ENCODE assay signal across 20 mouse cellular contexts in the genomic region with DNA sequence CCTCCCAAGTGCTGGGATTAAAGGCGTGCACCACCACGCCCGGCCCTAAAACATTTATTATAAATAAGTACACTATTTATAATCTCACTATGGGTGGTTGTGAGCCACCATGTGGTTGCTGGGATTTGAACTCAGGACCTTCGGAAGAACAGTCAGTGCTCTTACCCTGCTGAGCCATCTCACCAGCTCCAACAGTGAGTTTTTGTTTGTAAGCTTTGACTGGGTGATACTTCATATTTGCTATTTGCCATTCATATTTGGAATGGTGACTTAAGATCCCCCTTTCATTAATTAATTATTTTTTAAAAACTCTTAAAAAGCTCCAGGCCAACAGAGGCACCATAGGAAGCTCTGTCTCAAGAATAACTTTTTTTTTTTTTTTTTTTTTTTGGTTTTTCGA. TPM values are rescaled to one million over a fixed set of nuclear protein-coding genes. Genes with fewer than 3 reads are reported as not detected.
DNase-seq lines count a peak whose midpoint lies in the region; ATAC-seq and TF ChIP-seq lines count a peak whose summit lies in the region.
"Had no signal": no experiment of that assay in that cellular context is flagged by ENCODE, and none has a peak within 500 bp of the region (broad histone marks: within the 10 kb centered on the region; RNA-seq: fewer than 3 reads in every experiment).

No protein-coding gene starts in this region.

- TF ChIP-seq RAD21 in CH12.LX (IDR thresholded peaks at IDR 0.05; ENCODE audit: low read depth, low read length) (no peak), MEL (IDR thresholded peaks at IDR 0.05; ENCODE audit: low read depth, low read length) (no peak)

- ATAC-seq in kidney, embryonic 16.5 days (ENCODE audit: low FRiP score, low TSS enrichment) = no peak
- ATAC-seq: activated CD4-positive, CD25-positive, alpha-beta regulatory T cell, adult 4 months; CD4-positive, CD25-positive, alpha-beta regulatory T cell, adult 4 months; Patski had no signal

- H3K79me2 ChIP-seq in CH12.LX (replicated peaks; ENCODE audit: control insufficient read depth, extremely low read depth, insufficient read depth, poor library complexity, severe bottlenecking) (no peaks in the 10 kb centered on the region), MEL (ENCODE audit: control insufficient read depth, insufficient read depth, low read length, poor library complexity) (no peaks in the 10 kb centered on the region)

- H3K4me2 ChIP-seq in CH12.LX (ENCODE audit: insufficient read depth, low read depth, poor library complexity, severe bottlenecking) = no peak overlapping the region
- H3K4me2 ChIP-seq in kidney, embryonic 16.5 days (replicated peaks; ENCODE audit: low read depth, low read length) = no peak overlapping the region

- no peak for TF ChIP-seq POLR2A in CH12.LX (IDR thresholded peaks at IDR 0.05; ENCODE audit: low read depth, low read length)
- TF ChIP-seq POLR2A in MEL (IDR thresholded peaks at IDR 0.05; ENCODE audit: control insufficient read depth in 1 of 2, insufficient read depth in 1 of 2, low read depth in 1 of 2, low read length in 2 of 2, poor library complexity in 1 of 2) = no peak

- no peak for TF ChIP-seq CTCF in CH12.LX (conservative IDR thresholded peaks at IDR 0.05 in 1 of 2, IDR thresholded peaks at IDR 0.05 in 1 of 2; ENCODE audit: low read depth in 2 of 2, low read length in 2 of 2)
- TF ChIP-seq CTCF in MEL (IDR thresholded peaks at IDR 0.05 in 2 of 3, conservative IDR thresholded peaks at IDR 0.05 in 1 of 3; ENCODE audit: control insufficient read depth in 1 of 3, insufficient read depth in 1 of 3, low read depth in 2 of 3, low read length in 3 of 3, poor library complexity in 1 of 3, severe bottlenecking in 1 of 3) = no peak

- in situ Hi-C loops in CH12.LX (cut with MboI; ENCODE audit: low pct_ligation_motif_present, low pct_unique_long_range_greater_than_20kb, low sequenced_read_pairs) = loop anchor here (10.0 kb wide), 1 partner anchor 337 kb away; the partner anchor contains the start of gene Znhit3

- no peak for DNase-seq in CH12.LX (ENCODE audit: extremely low read depth)
- DNase-seq in MEL (ENCODE audit: low read depth, low spot score) = no peak
- DNase-seq in hindbrain, embryonic 10.5 days (ENCODE audit: low spot score) = no peak
- DNase-seq: adrenal gland, adult 2 months; adrenal gland, adult 8-10 months; adrenal gland, postnatal 10 days; adrenal gland, postnatal 14 days; adrenal gland, postnatal 25 days; adrenal gland, postnatal 36 days; B cell, adult 2 months; cerebellum, adult 11 months; cerebellum, adult 11-12 months; cerebellum, adult 18-20 months; cerebellum, adult 2 months; cerebellum, adult 8-10 months had no signal

- no peaks in the 10 kb centered on the region for H3K27me3 ChIP-seq in CH12.LX (replicated peaks)
- H3K27me3 ChIP-seq in MEL (ENCODE audit: control insufficient read depth in 1 of 2, insufficient read depth in 2 of 2, low read length in 2 of 2) = no peaks in the 10 kb centered on the region
- H3K27me3 ChIP-seq in kidney, embryonic 16.5 days (ENCODE audit: insufficient read depth, low read length) = no peaks in the 10 kb centered on the region
- H3K27me3 ChIP-seq in hindbrain, embryonic 10.5 days (ENCODE audit: insufficient read depth, poor library complexity, severe bottlenecking) = no peaks in the 10 kb centered on the region
- H3K27me3 ChIP-seq: Patski had no signal

- H3K9me3 ChIP-seq in CH12.LX (replicated peaks; ENCODE audit: low read length) (no peaks in the 10 kb centered on the region), MEL (replicated peaks; ENCODE audit: insufficient read depth, low read length) (no peaks in the 10 kb centered on the region)
- no peaks in the 10 kb centered on the region for H3K9me3 ChIP-seq in kidney, embryonic 16.5 days (ENCODE audit: low read length)
- no peaks in the 10 kb centered on the region for H3K9me3 ChIP-seq in hindbrain, embryonic 10.5 days

- H3K36me3 ChIP-seq in CH12.LX (replicated peaks in 1 of 2; ENCODE audit: control insufficient read depth in 1 of 2, insufficient read depth in 1 of 2, low read length in 1 of 2) (no peaks in the 10 kb centered on the region), MEL (ENCODE audit: control insufficient read depth in 1 of 2, insufficient read depth in 2 of 2, low read length in 2 of 2) (peaks cover 0 to 13% of the 10 kb centered on the region in 2 experiments; a peak in 2 of 4 replicates)
- no peaks in the 10 kb centered on the region for H3K36me3 ChIP-seq in kidney, embryonic 16.5 days (ENCODE audit: insufficient read depth, low read length)
- H3K36me3 ChIP-seq in hindbrain, embryonic 10.5 days = no peaks in the 10 kb centered on the region
- H3K36me3 ChIP-seq: G1E had no signal

- H3K27ac ChIP-seq in CH12.LX (ENCODE audit: insufficient read depth, low read depth) = no peak overlapping the region
- H3K27ac ChIP-seq in MEL (ENCODE audit: control insufficient read depth, low read depth, low read length) = no peak overlapping the region
- H3K27ac ChIP-seq in kidney, embryonic 16.5 days (ENCODE audit: low read length) = no peak overlapping the region
- no peak overlapping the region for H3K27ac ChIP-seq in hindbrain, embryonic 10.5 days

- TF ChIP-seq EP300 in CH12.LX (IDR thresholded peaks at IDR 0.05; ENCODE audit: low read length) = no peak
- TF ChIP-seq EP300 in MEL (IDR thresholded peaks at IDR 0.05; ENCODE audit: low read depth in 1 of 2, low read length in 2 of 2) = no peak

- WGBS in kidney, embryonic 16.5 days = 88% methylated on average over 5 of the region's 5 CpGs
- 89% methylated on average over 5 of the region's 5 CpGs for WGBS in hindbrain, embryonic 10.5 days

- H3K4me1 ChIP-seq in CH12.LX (ENCODE audit: control insufficient read depth in 1 of 2, insufficient read depth in 2 of 2) = peaks cover 0 to 3% of the 10 kb centered on the region in 2 experiments; a peak in 1 of 4 replicates
- peaks cover 0 to 16% of the 10 kb centered on the region in 2 experiments; a peak in 2 of 4 replicates for H3K4me1 ChIP-seq in MEL (ENCODE audit: control insufficient read depth in 1 of 2, insufficient read depth in 2 of 2, low read length in 2 of 2)
- no peaks in the 10 kb centered on the region for H3K4me1 ChIP-seq in kidney, embryonic 16.5 days (ENCODE audit: insufficient read depth, low read length)
- no peaks in the 10 kb centered on the region for H3K4me1 ChIP-seq in hindbrain, embryonic 10.5 days (replicated peaks)

- H3K9ac ChIP-seq in CH12.LX (ENCODE audit: insufficient read depth, low read depth) (no peak overlapping the region), MEL (ENCODE audit: control insufficient read depth, low read depth, low read length, poor library complexity, severe bottlenecking) (no peak overlapping the region)
- H3K9ac ChIP-seq in kidney, embryonic 16.5 days (replicated peaks; ENCODE audit: low read length) = no peak overlapping the region

- dilution Hi-C loops in CH12.LX (cut with MboI; ENCODE audit: extremely low pct_ligation_motif_present, extremely low pct_unique_long_range_greater_than_20kb, low sequenced_read_pairs) = no loop called here

- H3K4me3 ChIP-seq in CH12.LX (replicated peaks in 1 of 3; ENCODE audit: low read depth in 2 of 3, low read length in 2 of 3, poor library complexity in 1 of 3) (no peak overlapping the region), MEL (ENCODE audit: control insufficient read depth in 1 of 2, insufficient read depth in 1 of 2, low read depth in 2 of 2, low read length in 2 of 2) (no peak overlapping the region)
- H3K4me3 ChIP-seq in kidney, embryonic 16.5 days (ENCODE audit: low read length) = no peak overlapping the region
- no peak overlapping the region for H3K4me3 ChIP-seq in hindbrain, embryonic 10.5 days

TF ChIP-seq in CH12.LX, 34 proteins besides CTCF, POLR2A, EP300 and RAD21:
- no peak for TF ChIP-seq USF2 (conservative IDR thresholded peaks at IDR 0.05; ENCODE audit: low read depth, low read length)
- no peak for TF ChIP-seq ELF1 (IDR thresholded peaks at IDR 0.05; ENCODE audit: low read depth, low read length)
- TF ChIP-seq ZNF384 (IDR thresholded peaks at IDR 0.05; ENCODE audit: low read depth, low read length) = 0 out of 2 replicates have a peak, but pooled peaks have one; percentile 21

TF ChIP-seq in MEL, 35 proteins besides CTCF, POLR2A, EP300 and RAD21:
- TF ChIP-seq TBP (IDR thresholded peaks at IDR 0.05; ENCODE audit: low read depth, low read length) (peak; percentile 90), TCF12 (IDR thresholded peaks at IDR 0.05; ENCODE audit: low read depth, low read length) (no peak), GATA1 (IDR thresholded peaks at IDR 0.05; ENCODE audit: low read depth, low read length) (no peak)

RNA-seq across cellular contexts. Expression of gene Appbp2, which starts 17.0 kb away (rescaled TPM):
- total RNA-seq in CH12.LX (2012; rRNA removed) (31.1 and 36.7 TPM in 2 replicates), CH12.LX (2014; rRNA removed) (32.2 and 37.4 TPM in 2 replicates), MEL (2012; rRNA removed) (34.4 and 38.2 TPM in 2 replicates)
- polyA plus RNA-seq in CH12.LX (2012; ENCODE audit: insufficient read length, low read depth) (34.8 and 36.6 TPM in 2 replicates), MEL (2012; ENCODE audit: insufficient read depth in 1 of 2, insufficient read length in 2 of 2, low read depth in 1 of 2, low replicate concordance in 2 of 2, missing spikeins in 1 of 2) (100 to 1,000 TPM in 1 of 2 experiments, 10 to 100 TPM in 1; 25.5 to 157 TPM)
- 44.8 and 44.9 TPM in 2 replicates for polyA plus RNA-seq in kidney, embryonic 16.5 days (2015; fragmentation: Nextera tagmentation; extraction: Ambion mirVana)
- polyA plus RNA-seq in hindbrain, embryonic 10.5 days (2016; fragmentation: Nextera tagmentation; extraction: Ambion mirVana) = 38.7 and 45.0 TPM in 2 replicates

RNA-seq across cellular contexts. Expression of gene Ppm1d, which starts 59.1 kb away (rescaled TPM):
- 19.0 and 20.9 TPM in 2 replicates for total RNA-seq in CH12.LX (2012; rRNA removed)
- 25.1 and 26.1 TPM in 2 replicates for total RNA-seq in CH12.LX (2014; rRNA removed)
- polyA plus RNA-seq in CH12.LX (2012; ENCODE audit: insufficient read length, low read depth) = 24.8 and 26.4 TPM in 2 replicates
- 13.3 and 14.9 TPM in 2 replicates for total RNA-seq in MEL (2012; rRNA removed)
- polyA plus RNA-seq in MEL (2012; ENCODE audit: insufficient read depth in 1 of 2, insufficient read length in 2 of 2, low read depth in 1 of 2, low replicate concordance in 2 of 2, missing spikeins in 1 of 2) = 10 to 100 TPM in 1 of 2 experiments, not detected in 1; 15.5 TPM
- 14.5 and 17.8 TPM in 2 replicates for polyA plus RNA-seq in kidney, embryonic 16.5 days (2015; fragmentation: Nextera tagmentation; extraction: Ambion mirVana)
- 22.6 and 25.0 TPM in 2 replicates for polyA plus RNA-seq in hindbrain, embryonic 10.5 days (2016; fragmentation: Nextera tagmentation; extraction: Ambion mirVana)

Comparison
In these comparisons a context has a peak if more than half of its experiments do, and no peak if none do; other contexts are left out.
1. Of the 35 proteins assayed by ChIP-seq in both MEL and CH12.LX: peak only in MEL: TBP; only in CH12.LX: ZNF384; in both: none; in neither: 33.